Comparison of ENCODE assay signal across 24 mouse cellular contexts in genomic region chr19:37020951-37021350, GRCm38 (mm10).
DNase-seq lines count a peak whose midpoint lies in the region; ATAC-seq lines count a peak whose summit lies in the region.
"Had no signal": no experiment of that assay in that cellular context is flagged by ENCODE, and none has a peak within 500 bp of the region (broad histone marks: within the 10 kb centered on the region; RNA-seq: fewer than 3 reads in every experiment).

No protein-coding gene starts in this region.

- H3K27me3 ChIP-seq in hindbrain, embryonic 12.5 days, result no peaks in the 10 kb centered on the region
- H3K27me3 ChIP-seq in hindbrain, embryonic 11.5 days (ENCODE audit: control insufficient read depth, insufficient read depth, low read length), result no peaks in the 10 kb centered on the region
- no peaks in the 10 kb centered on the region for H3K27me3 ChIP-seq in heart, embryonic 12.5 days (replicated peaks)
- H3K27me3 ChIP-seq in intestine, embryonic 16.5 days (replicated peaks; ENCODE audit: control insufficient read depth, insufficient read depth, low read length), result no peaks in the 10 kb centered on the region
- no peaks in the 10 kb centered on the region for H3K27me3 ChIP-seq in embryonic facial prominence, embryonic 10.5 days (replicated peaks; ENCODE audit: low read depth, poor library complexity, severe bottlenecking)
- H3K27me3 ChIP-seq: embryonic facial prominence, embryonic 13.5 days; forebrain, embryonic 13.5 days; limb, embryonic 15.5 days; liver, embryonic 15.5 days; lung, embryonic 15.5 days; neural tube, embryonic 12.5 days had no signal

- H3K9me3 ChIP-seq in hindbrain, embryonic 12.5 days (replicated peaks), result peaks cover 11% of the 10 kb centered on the region; the same call in 1 of the 2 replicates
- no peaks in the 10 kb centered on the region for H3K9me3 ChIP-seq in hindbrain, embryonic 11.5 days (ENCODE audit: control insufficient read depth, low read length)
- no peaks in the 10 kb centered on the region; the same call in 1 of the 2 replicates for H3K9me3 ChIP-seq in heart, embryonic 12.5 days (replicated peaks)
- no peaks in the 10 kb centered on the region for H3K9me3 ChIP-seq in intestine, embryonic 16.5 days (ENCODE audit: control insufficient read depth, low read length)
- peaks cover 14% of the 10 kb centered on the region; the same call in 1 of the 2 replicates for H3K9me3 ChIP-seq in embryonic facial prominence, embryonic 10.5 days
- H3K9me3 ChIP-seq: forebrain, embryonic 13.5 days; limb, embryonic 15.5 days; liver, embryonic 15.5 days; lung, embryonic 15.5 days; neural tube, embryonic 12.5 days had no signal

- no peak for ATAC-seq in hindbrain, embryonic 12.5 days (ENCODE audit: low FRiP score)
- no peak for ATAC-seq in hindbrain, embryonic 11.5 days (ENCODE audit: low FRiP score)
- ATAC-seq in heart, embryonic 12.5 days (ENCODE audit: insufficient number of reproducible peaks, low FRiP score), result no peak
- no peak for ATAC-seq in intestine, embryonic 16.5 days
- ATAC-seq: forebrain, embryonic 13.5 days had no signal

- no peak overlapping the region for H3K4me2 ChIP-seq in hindbrain, embryonic 12.5 days (replicated peaks)
- H3K4me2 ChIP-seq in hindbrain, embryonic 11.5 days (replicated peaks; ENCODE audit: low read depth, low read length), result no peak overlapping the region
- H3K4me2 ChIP-seq in heart, embryonic 12.5 days, result no peak overlapping the region
- no peak overlapping the region for H3K4me2 ChIP-seq in intestine, embryonic 16.5 days (ENCODE audit: low read depth, low read length)
- H3K4me2 ChIP-seq: embryonic facial prominence, embryonic 13.5 days; forebrain, embryonic 13.5 days; limb, embryonic 15.5 days; liver, embryonic 15.5 days; lung, embryonic 15.5 days; neural tube, embryonic 12.5 days had no signal

- peaks cover 9% of the 10 kb centered on the region for H3K4me1 ChIP-seq in hindbrain, embryonic 12.5 days
- H3K4me1 ChIP-seq in hindbrain, embryonic 11.5 days (replicated peaks; ENCODE audit: control insufficient read depth, insufficient read depth, low read length), result 0 out of 2 replicates have a peak, but pooled peaks cover 4% of the 10 kb centered on the region
- peaks cover 22% of the 10 kb centered on the region for H3K4me1 ChIP-seq in heart, embryonic 12.5 days (replicated peaks)
- H3K4me1 ChIP-seq in intestine, embryonic 16.5 days (ENCODE audit: control insufficient read depth, insufficient read depth, low read length), result peaks cover 3% of the 10 kb centered on the region; the same call in 1 of the 2 replicates
- H3K4me1 ChIP-seq in embryonic facial prominence, embryonic 10.5 days, result peaks cover 20% of the 10 kb centered on the region

- 0 out of 2 replicates have a peak overlapping the region, but pooled peaks have one; percentile 30 for H3K27ac ChIP-seq in hindbrain, embryonic 12.5 days
- no peak overlapping the region for H3K27ac ChIP-seq in hindbrain, embryonic 11.5 days (ENCODE audit: low read depth, low read length)
- peak overlapping the region; percentile 31; the same call in 1 of the 2 replicates for H3K27ac ChIP-seq in heart, embryonic 12.5 days (ENCODE audit: poor library complexity, severe bottlenecking)
- no peak overlapping the region for H3K27ac ChIP-seq in intestine, embryonic 16.5 days (ENCODE audit: low read length)
- H3K27ac ChIP-seq in embryonic facial prominence, embryonic 10.5 days (replicated peaks), result no peak overlapping the region
- H3K27ac ChIP-seq: embryonic facial prominence, embryonic 13.5 days; forebrain, embryonic 13.5 days; hindbrain, embryonic 10.5 days; left cerebral cortex, adult 2 months; limb, embryonic 15.5 days; liver, embryonic 15.5 days; lung, embryonic 15.5 days; neural tube, embryonic 12.5 days had no signal

- H3K36me3 ChIP-seq in hindbrain, embryonic 12.5 days, result no peaks in the 10 kb centered on the region
- H3K36me3 ChIP-seq in hindbrain, embryonic 11.5 days (ENCODE audit: control insufficient read depth, insufficient read depth, low read length), result no peaks in the 10 kb centered on the region
- peaks cover 8% of the 10 kb centered on the region for H3K36me3 ChIP-seq in heart, embryonic 12.5 days
- no peaks in the 10 kb centered on the region for H3K36me3 ChIP-seq in intestine, embryonic 16.5 days (ENCODE audit: control insufficient read depth, insufficient read depth, low read length)
- H3K36me3 ChIP-seq in embryonic facial prominence, embryonic 10.5 days (replicated peaks), result no peaks in the 10 kb centered on the region
- H3K36me3 ChIP-seq: embryonic facial prominence, embryonic 13.5 days; hindbrain, embryonic 10.5 days; limb, embryonic 15.5 days; lung, embryonic 15.5 days; neural tube, embryonic 12.5 days had no signal

- H3K4me3 ChIP-seq in hindbrain, embryonic 12.5 days, result no peak overlapping the region
- no peak overlapping the region for H3K4me3 ChIP-seq in hindbrain, embryonic 11.5 days (ENCODE audit: low read depth, low read length)
- H3K4me3 ChIP-seq in heart, embryonic 12.5 days, result no peak overlapping the region
- H3K4me3 ChIP-seq in intestine, embryonic 16.5 days (ENCODE audit: low read length), result no peak overlapping the region
- no peak overlapping the region for H3K4me3 ChIP-seq in embryonic facial prominence, embryonic 10.5 days
- H3K4me3 ChIP-seq: embryonic facial prominence, embryonic 13.5 days; erythroblast, embryonic 14.5 days; forebrain, embryonic 13.5 days; hindbrain, embryonic 10.5 days; left cerebral cortex, adult 2 months; limb, embryonic 15.5 days; liver, embryonic 15.5 days; lung, embryonic 15.5 days; neural tube, embryonic 12.5 days had no signal

- no peak for DNase-seq in hindbrain, embryonic 11.5 days (ENCODE audit: low spot score)
- peak; percentile 28 for DNase-seq in gastrocnemius, postnatal 14 days
- DNase-seq in heart, postnatal 4 days, result peak; percentile 26
- DNase-seq in urinary bladder, postnatal 25 days (ENCODE audit: low spot score), result no peak
- DNase-seq in embryonic facial prominence, embryonic 10.5 days (ENCODE audit: low spot score), result no peak
- DNase-seq: adrenal gland, adult 2 months; cerebellum, adult 18-20 months; cerebellum, postnatal 14 days; kidney, adult 18-20 months; kidney, postnatal 4 days; lung, postnatal 4 days; midbrain, embryonic 14.5 days had no signal

- whole genome bisulfite sequencing in hindbrain, embryonic 12.5 days, result 78% methylated on average over 11 of the region's 11 CpGs
- 86% methylated on average over 11 of the region's 11 CpGs for WGBS in hindbrain, embryonic 11.5 days
- WGBS in heart, embryonic 12.5 days, result 65% methylated on average over 11 of the region's 11 CpGs
- WGBS in intestine, embryonic 16.5 days, result 83% methylated on average over 11 of the region's 11 CpGs
- 86% methylated on average over 11 of the region's 11 CpGs for WGBS in embryonic facial prominence, embryonic 10.5 days

- intact Hi-C loops in gastrocnemius, postnatal 14 days (cut with DNase I; ENCODE audit: low total_unique reads), result no loop called here

- H3K9ac ChIP-seq in hindbrain, embryonic 12.5 days, result no peak overlapping the region
- no peak overlapping the region for H3K9ac ChIP-seq in hindbrain, embryonic 11.5 days (ENCODE audit: low read depth, low read length)
- H3K9ac ChIP-seq in heart, embryonic 12.5 days, result no peak overlapping the region
- H3K9ac ChIP-seq in intestine, embryonic 16.5 days (ENCODE audit: low read depth, low read length), result no peak overlapping the region
- H3K9ac ChIP-seq: embryonic facial prominence, embryonic 13.5 days; forebrain, embryonic 13.5 days; limb, embryonic 15.5 days; liver, embryonic 15.5 days; lung, embryonic 15.5 days; neural tube, embryonic 12.5 days had no signal

Comparison
In these comparisons a context has a peak if more than half of its experiments do, and no peak if none do; other contexts are left out.
1. H3K27ac ChIP-seq: peak in hindbrain, embryonic 12.5 days (single experiment) and heart, embryonic 12.5 days (single experiment); none in hindbrain, embryonic 11.5 days (single experiment), intestine, embryonic 16.5 days (single experiment) and embryonic facial prominence, embryonic 10.5 days (single experiment).
2. DNase-seq: peak in gastrocnemius, postnatal 14 days (single experiment) and heart, postnatal 4 days (single experiment); none in hindbrain, embryonic 11.5 days (single experiment), urinary bladder, postnatal 25 days (single experiment) and embryonic facial prominence, embryonic 10.5 days (single experiment).